Mouse (Mus musculus) telencephalon, adult 2 months (tissue): Measurements from ENCODE around the gene Slc26a11.

ENCODE experiments used
- DNase-seq: peaks from one replicate; pipeline ENCODE4 v3.0.0-alpha.2; 2011; ENCODE audit warnings: low read depth, low spot score

Slc26a11 gene

GRCm38 (mm10) chr11:119355443-119356385 is at the start of gene Slc26a11, which contains the start of gene Sgsh:
Slc26a11 (plus strand) TSS chr11:119355557.
Sgsh (minus strand) TSS chr11:119355536.
- DNase-seq: no peak

DNA sequence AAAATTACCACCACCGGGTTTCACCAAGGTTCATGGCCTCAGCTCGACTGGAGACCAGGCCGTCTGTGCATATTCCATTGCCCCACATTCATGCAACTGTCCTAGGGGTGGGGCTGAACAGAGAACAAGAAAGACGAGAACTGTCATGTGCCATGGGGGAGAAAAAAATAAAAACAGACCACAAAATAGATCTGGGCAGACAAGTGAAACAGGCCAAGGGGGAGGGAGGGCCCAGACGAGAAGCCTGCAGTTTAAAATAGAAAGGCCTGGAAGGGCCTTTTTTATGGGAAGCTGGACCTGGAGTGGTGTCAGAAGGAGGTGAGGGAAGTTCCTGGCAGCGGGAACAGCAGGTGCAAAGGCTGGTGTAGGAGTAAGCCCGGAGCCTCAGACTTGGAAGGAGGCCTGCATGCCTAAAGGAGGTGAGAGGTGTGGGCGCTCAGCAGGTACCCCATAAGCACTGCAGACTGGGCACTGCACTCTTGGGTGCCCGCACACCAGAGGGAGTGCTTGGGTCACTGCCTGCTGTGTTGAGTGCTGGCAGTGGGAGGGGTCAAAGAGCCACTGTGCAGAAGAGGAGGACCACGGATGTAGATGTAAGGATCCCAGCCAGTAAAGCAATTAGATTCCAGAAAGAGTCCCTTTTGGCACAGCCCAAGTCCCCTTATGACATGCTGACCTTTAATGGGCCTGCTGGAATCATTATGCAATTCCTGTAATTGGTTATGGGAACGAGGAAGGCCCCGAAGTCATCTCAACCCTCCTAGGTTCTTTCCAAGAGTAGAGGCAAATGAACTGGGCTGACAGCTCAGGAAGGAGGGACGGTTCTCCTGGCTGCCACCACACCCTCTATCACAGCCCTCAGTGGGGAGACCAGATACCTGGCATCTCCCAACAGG is 48.3 kb upstream of the Slc26a11 start:
- DNase-seq: no peak

GRCm38 (mm10) chr11:119307658-119307867 is 47.8 kb upstream of the Slc26a11 start, which contains the start of gene Card14:
Card14 (plus strand) TSS chr11:119307768.
- no peak for DNase-seq

GRCm38 (mm10) chr11:119307916-119308315 is 47.4 kb upstream of the Slc26a11 start:
- no peak for DNase-seq

DNA sequence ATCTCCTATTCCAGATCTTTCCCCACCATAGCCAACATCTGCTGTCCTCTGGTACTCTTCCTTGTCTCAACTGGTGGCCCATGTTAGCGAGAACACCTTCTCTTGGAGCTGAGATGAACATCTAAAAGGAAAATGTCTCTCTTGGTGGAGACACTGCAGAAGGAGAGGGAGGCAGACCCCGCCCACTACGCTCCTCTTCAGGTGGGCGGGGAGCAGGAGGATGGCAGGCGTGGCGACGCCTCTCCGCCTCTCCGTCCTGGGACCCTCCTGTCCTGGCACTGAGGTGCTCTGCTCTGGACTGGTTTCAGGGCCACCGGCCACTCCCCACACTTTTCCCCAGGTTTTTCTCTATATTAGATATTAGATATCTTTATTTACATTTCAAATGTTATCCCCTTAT is 44.7 kb upstream of the Slc26a11 start:
- DNase-seq: no peak

DNA sequence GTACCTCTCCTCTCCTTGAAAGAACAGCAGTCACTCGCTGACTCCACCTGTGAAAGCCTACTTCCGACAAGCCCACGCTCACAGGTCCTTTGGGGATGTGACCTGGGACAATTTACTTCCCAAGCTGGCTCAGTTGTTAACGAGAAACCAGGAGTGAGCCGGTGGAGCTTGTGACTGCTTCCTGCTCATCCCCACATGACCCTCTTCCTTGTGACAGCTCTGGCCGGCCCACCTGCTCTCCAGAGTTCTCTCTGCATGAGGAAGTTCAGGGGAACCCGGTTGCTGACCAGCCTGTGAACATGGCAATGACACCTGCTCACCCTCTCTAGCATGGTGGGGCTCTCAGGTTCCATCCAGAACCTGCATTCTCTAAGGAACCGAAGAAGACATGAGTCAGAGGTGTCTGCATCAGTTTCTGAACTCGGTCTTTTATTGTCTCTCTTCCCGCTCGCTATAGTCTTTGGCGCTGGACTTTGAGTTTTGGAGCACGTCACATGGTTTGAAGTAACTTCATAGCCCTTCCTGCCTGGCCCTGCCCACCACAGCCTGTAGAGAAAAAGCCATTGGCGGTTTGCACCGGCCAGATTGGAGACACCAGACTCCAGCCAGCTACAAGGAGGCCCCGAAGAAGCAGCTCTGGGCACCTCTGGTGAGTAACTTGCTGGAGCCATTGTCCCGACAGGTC is 41.0 kb upstream of the Slc26a11 start:
- no peak for DNase-seq

- DNase-seq: no peak
These were observed 38.6 kb upstream of the Slc26a11 start for GRCm38 (mm10) chr11:119316720-119317119.

- DNase-seq: no peak
These were observed 32.8 kb upstream of the Slc26a11 start for GRCm38 (mm10) chr11:119322521-119322920.

DNA sequence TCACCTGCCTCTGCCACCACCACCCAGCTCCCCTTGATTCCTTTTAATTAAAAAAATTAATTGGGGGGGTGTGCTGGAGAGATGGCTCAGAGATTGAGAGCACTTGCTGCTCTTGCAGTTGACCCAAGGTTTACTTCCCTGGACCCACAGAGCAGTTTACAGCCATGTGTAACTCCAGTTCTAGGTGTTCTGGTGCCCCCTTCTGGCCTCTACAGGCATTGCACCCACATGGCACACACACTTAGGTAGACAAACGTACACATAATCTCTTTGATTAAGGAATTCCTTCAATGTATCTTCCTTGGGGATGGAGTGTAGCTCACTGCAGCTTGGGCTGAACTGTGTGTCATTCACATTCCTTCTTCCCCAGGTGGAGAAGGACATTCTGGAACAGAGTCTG is 30.3 kb upstream of the Slc26a11 start:
- DNase-seq: no peak

DNA sequence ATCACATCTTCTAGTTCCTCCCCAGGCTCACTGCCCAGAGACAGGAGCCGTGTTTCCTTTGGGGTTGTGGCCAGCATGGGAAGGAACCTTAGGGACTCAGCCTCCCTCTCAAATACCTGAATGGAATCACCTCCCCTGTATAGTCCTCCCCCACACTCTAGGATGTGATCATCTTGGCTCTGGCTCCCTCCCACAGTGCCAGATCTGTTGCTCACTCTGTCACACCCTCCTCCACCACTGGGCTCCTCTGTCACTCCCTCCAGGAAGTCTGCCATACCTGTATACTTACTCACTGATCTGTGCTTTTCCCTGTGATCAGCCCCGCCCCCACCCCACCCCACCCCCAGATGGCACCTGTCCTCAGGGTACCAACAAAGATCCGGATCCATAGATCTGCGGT is 24.8 kb upstream of the Slc26a11 start:
- no peak for DNase-seq

GRCm38 (mm10) chr11:119331970-119332369 is 23.4 kb upstream of the Slc26a11 start:
- DNase-seq: no peak

DNA sequence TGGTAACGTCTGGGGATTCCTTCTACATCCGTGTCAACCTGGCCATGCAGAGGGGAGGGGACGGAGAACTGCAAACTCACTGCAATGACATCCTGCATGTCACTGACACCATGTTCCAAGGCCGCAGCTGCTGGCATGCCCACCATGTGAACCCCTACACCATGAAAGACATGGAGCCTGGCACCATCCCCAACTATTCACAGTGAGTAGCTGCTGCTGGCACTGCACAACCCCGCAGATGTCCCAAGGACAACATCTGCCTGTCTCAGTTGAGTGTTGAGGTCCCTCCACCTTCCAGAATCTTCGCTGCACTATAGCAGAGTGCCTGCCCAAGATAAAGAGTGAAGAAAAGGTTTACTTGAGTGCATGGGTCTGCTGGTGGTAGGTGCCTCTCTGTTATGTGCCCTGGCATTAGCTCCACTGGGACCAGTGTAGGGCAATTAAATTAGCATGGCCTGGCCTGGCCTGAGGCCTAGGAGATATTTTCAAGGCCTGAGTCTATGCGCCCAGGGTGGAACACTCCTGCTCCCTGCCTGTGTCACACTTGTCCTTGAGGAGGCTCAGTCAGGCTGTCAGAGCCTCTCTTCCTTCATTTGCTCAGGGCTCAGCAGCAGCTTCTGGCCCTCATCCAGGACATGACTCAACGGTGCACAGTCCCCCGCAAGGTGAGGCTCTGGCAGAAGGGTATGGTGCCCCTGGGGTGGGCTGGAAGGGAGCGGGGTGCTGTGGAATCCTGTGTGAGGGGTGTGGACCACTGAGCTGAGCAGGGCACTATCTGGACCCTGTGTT is 16.9 kb upstream of the Slc26a11 start:
- no peak for DNase-seq

- no peak for DNase-seq
These were observed 16.2 kb upstream of the Slc26a11 start for GRCm38 (mm10) chr11:119339179-119339578.

DNA sequence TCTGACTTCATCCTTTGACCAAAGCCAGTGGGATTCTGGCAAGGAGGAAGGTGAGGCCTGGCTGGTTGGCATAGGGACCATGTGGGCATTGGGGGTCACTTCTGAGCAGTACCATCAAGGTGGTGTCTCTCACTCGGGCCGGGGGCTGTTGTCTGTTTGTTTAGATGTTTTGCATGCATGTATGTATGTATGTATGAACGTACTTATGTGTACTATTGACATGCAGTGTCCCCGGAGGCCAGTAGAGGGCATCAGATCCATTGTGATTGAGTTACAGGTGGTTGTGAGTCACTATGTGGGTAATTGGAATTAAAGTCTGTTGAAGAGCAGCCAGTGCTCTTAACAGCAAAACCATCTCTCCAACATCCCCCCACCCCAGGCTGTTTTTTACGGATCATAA is 15.7 kb upstream of the Slc26a11 start:
- peak; percentile 80 for DNase-seq

DNA sequence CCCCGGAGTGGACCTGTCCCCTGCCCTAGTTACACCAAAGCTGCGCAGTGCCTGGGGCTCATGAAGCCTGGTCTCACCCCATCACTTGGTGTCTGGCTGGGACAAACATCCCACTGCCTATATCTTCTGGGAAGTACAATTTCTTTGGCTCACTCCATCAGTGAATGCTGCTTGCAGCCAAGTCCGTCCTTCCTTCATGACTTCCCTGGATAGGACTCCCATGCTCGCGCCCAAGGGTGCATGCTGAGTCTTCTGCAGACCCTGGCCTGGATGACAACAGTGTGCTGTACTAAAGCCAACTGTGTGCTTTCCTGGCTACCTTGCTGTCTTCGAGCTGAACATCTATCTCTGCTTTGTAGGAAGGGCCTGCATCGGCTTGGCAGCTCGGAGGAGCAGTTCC is 11.2 kb upstream of the Slc26a11 start:
- no peak for DNase-seq

DNA sequence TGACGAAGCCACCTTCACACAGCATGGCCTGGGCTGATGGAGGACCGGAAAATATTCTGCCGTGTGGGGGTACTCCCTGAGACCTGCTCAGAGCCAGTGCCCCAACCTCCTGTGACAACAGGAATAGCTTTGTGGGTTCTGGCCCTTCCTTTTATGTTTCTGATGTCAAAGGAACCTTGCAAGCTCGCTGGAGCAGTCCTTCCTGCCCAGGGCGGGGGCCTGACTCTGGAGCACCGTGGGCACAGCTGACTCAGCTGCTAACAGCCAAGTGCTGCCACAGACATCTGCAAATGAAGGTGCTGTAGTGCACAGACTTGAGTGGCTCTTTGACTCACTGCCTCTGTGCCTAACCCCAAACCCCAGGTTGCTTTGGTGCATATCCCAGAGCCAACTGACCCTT is 10.5 kb upstream of the Slc26a11 start:
- DNase-seq: no peak

GRCm38 (mm10) chr11:119347125-119347524 is 8.2 kb upstream of the Slc26a11 start:
- no peak for DNase-seq

GRCm38 (mm10) chr11:119352113-119352512 is 3.2 kb upstream of the Slc26a11 start:
- no peak for DNase-seq

GRCm38 (mm10) chr11:119353946-119354345 is 1.4 kb upstream of the Slc26a11 start:
- DNase-seq: no peak

- no peak for DNase-seq
These were observed 437 bp upstream of the Slc26a11 start for GRCm38 (mm10) chr11:119354798-119355442.

- DNase-seq: no peak
These were observed 3.7 kb downstream of the Slc26a11 start for GRCm38 (mm10) chr11:119359089-119359488.
